Mouse (Mus musculus): ENCODE measurements around the gene Olfr1057. TPM values are rescaled to one million over a fixed set of nuclear protein-coding genes. Genes with fewer than 3 reads are reported as not detected.
"Not testable (repeated sequence)": the region's sequence is repeated elsewhere in the genome, so short reads cannot be mapped to it uniquely, and the experiment has no call there.

Olfr1057 gene
- total and polyA plus RNA-seq, 2 experiments from 2014 or later, result not detected

DNA sequence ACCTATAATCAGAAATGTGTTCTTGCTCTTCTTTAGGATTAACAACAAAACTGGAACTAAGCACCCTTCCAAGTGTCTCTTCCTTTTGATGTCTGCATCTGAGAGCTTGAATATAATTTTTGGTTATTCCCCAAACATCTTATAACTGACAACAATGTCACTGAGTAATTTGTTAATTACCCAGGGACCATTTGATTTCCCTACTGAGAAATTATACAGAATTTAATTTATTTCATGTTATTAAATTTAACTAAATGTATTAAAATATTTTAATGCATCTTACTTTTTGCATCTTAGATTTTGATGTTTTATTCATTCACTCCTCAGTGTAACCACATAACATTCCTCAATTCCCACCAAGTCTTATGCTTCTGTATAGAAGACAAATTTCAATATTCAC lies 15.8 kb downstream of the Olfr1057 start, which contains the start of gene Olfr1056:
Gene Olfr1056 (minus strand): TSS at position 101 of the 400 bp plus-strand sequence.
- H3K27ac ChIP-seq (ENCODE audit: low read depth), result no peak within 1 kb of the TSS
- no peak within 1 kb of the TSS for H3K4me2 ChIP-seq (ENCODE audit: low read depth, low read length)
- H3K9ac ChIP-seq (replicated peaks; ENCODE audit: low read depth, low read length), result no peak within 1 kb of the TSS
- H3K9me3 ChIP-seq (replicated peaks; ENCODE audit: control insufficient read depth, low read length), result no peaks in the 10 kb centered on the region
- TF ChIP-seq CTCF (IDR thresholded peaks at IDR 0.05; ENCODE audit: low read depth), result no peak
- no peak for TF ChIP-seq EP300 (IDR thresholded peaks at IDR 0.05; ENCODE audit: low read depth)
- no peaks in the 10 kb centered on the region for H3K36me3 ChIP-seq (replicated peaks; ENCODE audit: control insufficient read depth, insufficient read depth, low read length)
- H3K4me3 ChIP-seq (ENCODE audit: low read depth, low read length), result no peak within 1 kb of the TSS
- no peak for ATAC-seq (ENCODE audit: insufficient read depth, low read depth)
- no peaks in the 10 kb centered on the region for H3K27me3 ChIP-seq (ENCODE audit: control insufficient read depth, insufficient read depth, low read length)
- H3K4me1 ChIP-seq (ENCODE audit: control insufficient read depth, insufficient read depth), result no peaks in the 10 kb centered on the region
- DNase-seq (ENCODE audit: low spot score), result no peak

DNA sequence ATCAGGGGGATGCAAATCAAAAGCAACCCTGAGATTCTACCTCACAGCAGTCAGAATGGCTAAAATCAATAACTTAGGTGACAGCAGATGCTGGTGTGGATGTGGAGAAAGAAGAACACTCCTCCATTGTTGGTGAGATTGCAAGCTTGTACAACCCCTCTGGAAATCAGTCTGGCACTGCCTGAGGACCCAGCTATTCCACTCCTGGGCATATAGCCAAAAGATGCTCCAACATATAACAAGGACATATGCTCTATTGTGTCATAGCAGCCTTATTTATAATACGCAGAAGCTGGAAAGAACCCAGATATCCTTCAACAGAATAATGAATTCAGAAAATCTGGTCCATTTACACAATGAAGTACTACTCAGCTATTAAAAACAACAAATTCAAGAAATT lies 26.4 kb downstream of the Olfr1057 start:
- not testable (repeated sequence) for H3K9ac ChIP-seq (replicated peaks; ENCODE audit: low read depth, low read length); H3K4me1 ChIP-seq (ENCODE audit: control insufficient read depth, insufficient read depth); DNase-seq (ENCODE audit: low spot score); H3K4me2 ChIP-seq (ENCODE audit: low read depth, low read length); H3K9me3 ChIP-seq (replicated peaks; ENCODE audit: control insufficient read depth, low read length); H3K4me3 ChIP-seq (ENCODE audit: low read depth, low read length); H3K27ac ChIP-seq (ENCODE audit: low read depth); ATAC-seq (ENCODE audit: insufficient read depth, low read depth); H3K36me3 ChIP-seq (replicated peaks; ENCODE audit: control insufficient read depth, insufficient read depth, low read length); H3K27me3 ChIP-seq (ENCODE audit: control insufficient read depth, insufficient read depth, low read length)
- 88% methylated on average over 1 of the region's 1 CpGs for WGBS

DNA sequence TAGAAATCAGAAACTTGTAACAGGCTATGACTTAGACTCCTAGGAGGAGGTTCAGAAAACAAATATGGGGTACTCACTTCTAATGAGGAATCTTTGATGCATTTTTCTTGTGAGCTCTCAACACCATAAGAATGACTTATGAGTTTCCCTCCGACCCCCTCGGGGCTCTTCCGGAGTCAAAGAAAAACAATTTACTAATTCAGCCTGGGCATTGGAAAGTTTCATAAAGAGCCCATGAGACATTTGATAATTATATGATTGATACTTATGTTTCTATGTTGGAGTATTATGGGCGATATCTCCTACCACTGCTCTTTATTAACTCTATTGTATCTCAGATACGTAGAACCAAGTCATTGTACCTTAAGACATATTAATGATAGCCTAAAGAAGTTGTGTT lies 28.0 kb downstream of the Olfr1057 start, which contains the start of gene Olfr1055:
Gene Olfr1055 (minus strand): TSS at position 101 of the 400 bp plus-strand sequence.
- Histone ChIP-seq H3K4me2 (ENCODE audit: low read depth, low read length) (no peak within 1 kb of the TSS), H3K27me3 (ENCODE audit: control insufficient read depth, insufficient read depth, low read length) (no peaks in the 10 kb centered on the region), H3K4me3 (ENCODE audit: low read depth, low read length) (no peak within 1 kb of the TSS), H3K36me3 (replicated peaks; ENCODE audit: control insufficient read depth, insufficient read depth, low read length) (no peaks in the 10 kb centered on the region), H3K27ac (ENCODE audit: low read depth) (no peak within 1 kb of the TSS), H3K9me3 (replicated peaks; ENCODE audit: control insufficient read depth, low read length) (no peaks in the 10 kb centered on the region), H3K4me1 (ENCODE audit: control insufficient read depth, insufficient read depth) (no peaks in the 10 kb centered on the region), H3K9ac (replicated peaks; ENCODE audit: low read depth, low read length) (no peak within 1 kb of the TSS)
- DNase-seq (ENCODE audit: low spot score) (no peak), ATAC-seq (ENCODE audit: insufficient read depth, low read depth) (no peak)
- 84% methylated on average over 5 of the region's 5 CpGs for WGBS
- TF ChIP-seq EP300 (IDR thresholded peaks at IDR 0.05; ENCODE audit: low read depth) (no peak), CTCF (IDR thresholded peaks at IDR 0.05; ENCODE audit: low read depth) (no peak)

DNA sequence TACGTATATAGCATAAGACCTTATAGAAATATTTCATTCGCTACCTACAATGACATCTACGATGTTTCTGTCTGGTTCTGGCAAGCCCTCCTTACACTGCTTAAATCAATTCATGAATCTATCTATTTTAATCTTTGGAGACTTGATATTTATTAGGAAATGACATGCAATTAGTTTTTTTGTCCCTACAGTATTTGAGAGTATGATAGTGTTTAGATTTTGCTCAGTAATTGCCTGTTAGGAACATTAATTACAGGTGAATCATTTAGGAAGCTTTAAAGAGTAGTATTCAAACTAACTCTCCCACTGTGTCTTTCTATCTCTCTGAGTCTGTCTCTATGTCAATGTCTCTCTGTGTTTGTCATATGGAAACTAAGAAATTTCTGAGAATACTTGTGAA lies 42.9 kb downstream of the Olfr1057 start, which contains the start of gene Olfr1054:
Gene Olfr1054 (minus strand): TSS at position 101 of the 400 bp plus-strand sequence.
- no peak for DNase-seq (ENCODE audit: low spot score)
- WGBS, result 80% methylated on average over 3 of the region's 3 CpGs
- TF ChIP-seq EP300 (IDR thresholded peaks at IDR 0.05; ENCODE audit: low read depth) (no peak), CTCF (IDR thresholded peaks at IDR 0.05; ENCODE audit: low read depth) (no peak)
- no peak within 1 kb of the TSS for H3K9ac ChIP-seq (replicated peaks; ENCODE audit: low read depth, low read length)
- no peak for ATAC-seq (ENCODE audit: insufficient read depth, low read depth)
- no peaks in the 10 kb centered on the region for H3K36me3 ChIP-seq (replicated peaks; ENCODE audit: control insufficient read depth, insufficient read depth, low read length)
- H3K4me1 ChIP-seq (ENCODE audit: control insufficient read depth, insufficient read depth), result no peaks in the 10 kb centered on the region
- no peak within 1 kb of the TSS for H3K4me2 ChIP-seq (ENCODE audit: low read depth, low read length)
- H3K27ac ChIP-seq (ENCODE audit: low read depth), result no peak within 1 kb of the TSS
- H3K9me3 ChIP-seq (replicated peaks; ENCODE audit: control insufficient read depth, low read length), result no peaks in the 10 kb centered on the region
- no peaks in the 10 kb centered on the region for H3K27me3 ChIP-seq (ENCODE audit: control insufficient read depth, insufficient read depth, low read length)
- no peak within 1 kb of the TSS for H3K4me3 ChIP-seq (ENCODE audit: low read depth, low read length)

Other genes with a start within 250 kb of the Olfr1057 start
- not detected in 2 replicates for gene Olfr1039, start 242.5 kb downstream of the Olfr1057 start, total RNA-seq (2014; rRNA removed; ENCODE audit: low replicate concordance)
- not detected in 2 replicates for gene Olfr1039, start 242.5 kb downstream of the Olfr1057 start, polyA plus RNA-seq (2015; fragmentation: Nextera tagmentation; extraction: Ambion mirVana)
- gene Olfr1040, start 231.7 kb downstream of the Olfr1057 start, total RNA-seq (2014; rRNA removed; ENCODE audit: low replicate concordance), result not detected in 2 replicates
- gene Olfr1040, start 231.7 kb downstream of the Olfr1057 start, polyA plus RNA-seq (2015; fragmentation: Nextera tagmentation; extraction: Ambion mirVana), result not detected in 2 replicates
- not detected in 2 replicates for gene Olfr1042, start 216.6 kb downstream of the Olfr1057 start, total RNA-seq (2014; rRNA removed; ENCODE audit: low replicate concordance)
- gene Olfr1042, start 216.6 kb downstream of the Olfr1057 start, polyA plus RNA-seq (2015; fragmentation: Nextera tagmentation; extraction: Ambion mirVana), result not detected in 2 replicates
- gene Olfr1043, start 210.9 kb downstream of the Olfr1057 start, total RNA-seq (2014; rRNA removed; ENCODE audit: low replicate concordance), result not detected in 2 replicates
- not detected in 2 replicates for gene Olfr1043, start 210.9 kb downstream of the Olfr1057 start, polyA plus RNA-seq (2015; fragmentation: Nextera tagmentation; extraction: Ambion mirVana)
- not detected in 2 replicates for gene Olfr1044, start 200.6 kb downstream of the Olfr1057 start, total RNA-seq (2014; rRNA removed; ENCODE audit: low replicate concordance)
- not detected in 2 replicates for gene Olfr1044, start 200.6 kb downstream of the Olfr1057 start, polyA plus RNA-seq (2015; fragmentation: Nextera tagmentation; extraction: Ambion mirVana)
- not detected in 2 replicates for gene Olfr52, start 192.7 kb downstream of the Olfr1057 start, total RNA-seq (2014; rRNA removed; ENCODE audit: low replicate concordance)
- gene Olfr52, start 192.7 kb downstream of the Olfr1057 start, polyA plus RNA-seq (2015; fragmentation: Nextera tagmentation; extraction: Ambion mirVana), result not detected in 2 replicates
- not detected in 2 replicates for gene Olfr1045, start 175.4 kb downstream of the Olfr1057 start, total RNA-seq (2014; rRNA removed; ENCODE audit: low replicate concordance)
- not detected in 2 replicates for gene Olfr1045, start 175.4 kb downstream of the Olfr1057 start, polyA plus RNA-seq (2015; fragmentation: Nextera tagmentation; extraction: Ambion mirVana)
- not detected in 2 replicates for gene Olfr1046, start 159.1 kb downstream of the Olfr1057 start, total RNA-seq (2014; rRNA removed; ENCODE audit: low replicate concordance)
- not detected in 2 replicates for gene Olfr1046, start 159.1 kb downstream of the Olfr1057 start, polyA plus RNA-seq (2015; fragmentation: Nextera tagmentation; extraction: Ambion mirVana)
- gene Olfr1047, start 147.0 kb downstream of the Olfr1057 start, total RNA-seq (2014; rRNA removed; ENCODE audit: low replicate concordance), result not detected in 2 replicates
- not detected in 2 replicates for gene Olfr1047, start 147.0 kb downstream of the Olfr1057 start, polyA plus RNA-seq (2015; fragmentation: Nextera tagmentation; extraction: Ambion mirVana)
- not detected in 2 replicates for gene Olfr1048, start 138.1 kb downstream of the Olfr1057 start, total RNA-seq (2014; rRNA removed; ENCODE audit: low replicate concordance)
- not detected in 2 replicates for gene Olfr1048, start 138.1 kb downstream of the Olfr1057 start, polyA plus RNA-seq (2015; fragmentation: Nextera tagmentation; extraction: Ambion mirVana)
- gene Olfr1049, start 120.1 kb downstream of the Olfr1057 start, total RNA-seq (2014; rRNA removed; ENCODE audit: low replicate concordance), result not detected in 2 replicates
- gene Olfr1049, start 120.1 kb downstream of the Olfr1057 start, polyA plus RNA-seq (2015; fragmentation: Nextera tagmentation; extraction: Ambion mirVana), result not detected in 2 replicates
- not detected in 2 replicates for gene Olfr1051, start 99.3 kb downstream of the Olfr1057 start, total RNA-seq (2014; rRNA removed; ENCODE audit: low replicate concordance)
- not detected in 2 replicates for gene Olfr1051, start 99.3 kb downstream of the Olfr1057 start, polyA plus RNA-seq (2015; fragmentation: Nextera tagmentation; extraction: Ambion mirVana)
- not detected in 2 replicates for gene Olfr1052, start 85.9 kb downstream of the Olfr1057 start, total RNA-seq (2014; rRNA removed; ENCODE audit: low replicate concordance)
- gene Olfr1052, start 85.9 kb downstream of the Olfr1057 start, polyA plus RNA-seq (2015; fragmentation: Nextera tagmentation; extraction: Ambion mirVana), result not detected in 2 replicates
- gene Olfr1053, start 63.1 kb downstream of the Olfr1057 start, total RNA-seq (2014; rRNA removed; ENCODE audit: low replicate concordance), result not detected in 2 replicates
- gene Olfr1053, start 63.1 kb downstream of the Olfr1057 start, polyA plus RNA-seq (2015; fragmentation: Nextera tagmentation; extraction: Ambion mirVana), result not detected in 2 replicates
- gene Olfr1054, start 43.0 kb downstream of the Olfr1057 start, total RNA-seq (2014; rRNA removed; ENCODE audit: low replicate concordance), result not detected in 2 replicates
- not detected in 2 replicates for gene Olfr1054, start 43.0 kb downstream of the Olfr1057 start, polyA plus RNA-seq (2015; fragmentation: Nextera tagmentation; extraction: Ambion mirVana)
- not detected in 2 replicates for gene Olfr1055, start 28.1 kb downstream of the Olfr1057 start, total RNA-seq (2014; rRNA removed; ENCODE audit: low replicate concordance)
- not detected in 2 replicates for gene Olfr1055, start 28.1 kb downstream of the Olfr1057 start, polyA plus RNA-seq (2015; fragmentation: Nextera tagmentation; extraction: Ambion mirVana)
- not detected in 2 replicates for gene Olfr1056, start 15.9 kb downstream of the Olfr1057 start, total RNA-seq (2014; rRNA removed; ENCODE audit: low replicate concordance)
- gene Olfr1056, start 15.9 kb downstream of the Olfr1057 start, polyA plus RNA-seq (2015; fragmentation: Nextera tagmentation; extraction: Ambion mirVana), result not detected in 2 replicates
- gene Olfr1058, start 10.2 kb upstream of the Olfr1057 start, total RNA-seq (2014; rRNA removed; ENCODE audit: low replicate concordance), result not detected in 2 replicates
- gene Olfr1058, start 10.2 kb upstream of the Olfr1057 start, polyA plus RNA-seq (2015; fragmentation: Nextera tagmentation; extraction: Ambion mirVana), result not detected in 2 replicates
- gene Olfr1061, start 35.7 kb upstream of the Olfr1057 start, total RNA-seq (2014; rRNA removed; ENCODE audit: low replicate concordance), result not detected in 2 replicates
- not detected in 2 replicates for gene Olfr1061, start 35.7 kb upstream of the Olfr1057 start, polyA plus RNA-seq (2015; fragmentation: Nextera tagmentation; extraction: Ambion mirVana)
- gene Olfr1062, start 48.4 kb upstream of the Olfr1057 start, total RNA-seq (2014; rRNA removed; ENCODE audit: low replicate concordance), result not detected in 2 replicates
- not detected in 2 replicates for gene Olfr1062, start 48.4 kb upstream of the Olfr1057 start, polyA plus RNA-seq (2015; fragmentation: Nextera tagmentation; extraction: Ambion mirVana)
- not detected in 2 replicates for gene Olfr1065, start 72.2 kb upstream of the Olfr1057 start, total RNA-seq (2014; rRNA removed; ENCODE audit: low replicate concordance)
- not detected in 2 replicates for gene Olfr1065, start 72.2 kb upstream of the Olfr1057 start, polyA plus RNA-seq (2015; fragmentation: Nextera tagmentation; extraction: Ambion mirVana)
- gene Olfr1066, start 77.9 kb upstream of the Olfr1057 start, total RNA-seq (2014; rRNA removed; ENCODE audit: low replicate concordance), result not detected in 2 replicates
- not detected in 2 replicates for gene Olfr1066, start 77.9 kb upstream of the Olfr1057 start, polyA plus RNA-seq (2015; fragmentation: Nextera tagmentation; extraction: Ambion mirVana)
- not detected in 2 replicates for gene Olfr228, start 109.0 kb upstream of the Olfr1057 start, total RNA-seq (2014; rRNA removed; ENCODE audit: low replicate concordance)
- gene Olfr228, start 109.0 kb upstream of the Olfr1057 start, polyA plus RNA-seq (2015; fragmentation: Nextera tagmentation; extraction: Ambion mirVana), result not detected in 2 replicates
- not detected in 2 replicates for gene Olfr1076, start 130.1 kb upstream of the Olfr1057 start, total RNA-seq (2014; rRNA removed; ENCODE audit: low replicate concordance)
- gene Olfr1076, start 130.1 kb upstream of the Olfr1057 start, polyA plus RNA-seq (2015; fragmentation: Nextera tagmentation; extraction: Ambion mirVana), result not detected in 2 replicates
- not detected in 2 replicates for gene Olfr1079, start 164.1 kb upstream of the Olfr1057 start, total RNA-seq (2014; rRNA removed; ENCODE audit: low replicate concordance)
- not detected in 2 replicates for gene Olfr1079, start 164.1 kb upstream of the Olfr1057 start, polyA plus RNA-seq (2015; fragmentation: Nextera tagmentation; extraction: Ambion mirVana)
- gene Olfr1080, start 179.8 kb upstream of the Olfr1057 start, total RNA-seq (2014; rRNA removed; ENCODE audit: low replicate concordance), result not detected in 2 replicates
- not detected in 2 replicates for gene Olfr1080, start 179.8 kb upstream of the Olfr1057 start, polyA plus RNA-seq (2015; fragmentation: Nextera tagmentation; extraction: Ambion mirVana)
- not detected in 2 replicates for gene Olfr1082, start 220.6 kb upstream of the Olfr1057 start, total RNA-seq (2014; rRNA removed; ENCODE audit: low replicate concordance)
- not detected in 2 replicates for gene Olfr1082, start 220.6 kb upstream of the Olfr1057 start, polyA plus RNA-seq (2015; fragmentation: Nextera tagmentation; extraction: Ambion mirVana)

Data from heart, postnatal 0 days (tissue).